Mouse (Mus musculus): ENCODE measurements around the gene Kif9.

Gene Kif9

GRCm38 (mm10) chr9:110529002-110529737, 52.4 kb downstream of the Kif9 start:
- DNase-seq = no peak

GRCm38 (mm10) chr9:110530650-110531049, 53.9 kb downstream of the Kif9 start:
- no peak for DNase-seq

DNA sequence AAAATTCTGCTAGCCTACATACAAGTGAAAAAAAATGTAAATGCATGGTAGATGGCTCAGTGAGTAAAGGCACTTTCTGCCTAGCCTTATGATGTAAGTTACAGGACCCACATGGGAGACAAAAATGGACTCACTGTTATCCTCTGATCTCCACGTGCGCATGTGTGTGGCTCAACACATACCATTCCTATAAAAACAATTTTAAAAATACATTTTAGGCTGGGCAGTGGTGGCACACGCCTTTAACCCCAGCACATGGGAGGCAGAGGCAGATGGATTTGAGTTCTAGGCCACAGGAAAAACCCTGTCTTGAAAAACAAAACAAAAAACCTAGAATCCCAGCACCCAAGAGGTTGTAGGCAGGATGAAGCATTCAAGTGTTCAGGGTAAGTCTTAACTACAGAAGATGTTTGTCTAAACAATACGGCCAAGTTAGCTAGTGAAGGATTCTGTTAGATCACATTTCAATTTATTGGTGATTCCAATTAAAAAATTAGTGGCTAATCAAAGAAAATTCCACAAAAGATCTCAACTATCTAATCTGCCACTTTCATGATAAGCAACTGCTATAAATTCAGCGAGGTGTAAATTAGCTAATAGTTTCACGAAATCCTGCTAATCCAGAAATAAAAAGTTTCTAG, 54.5 kb downstream of the Kif9 start:
- DNase-seq = no peak

DNA sequence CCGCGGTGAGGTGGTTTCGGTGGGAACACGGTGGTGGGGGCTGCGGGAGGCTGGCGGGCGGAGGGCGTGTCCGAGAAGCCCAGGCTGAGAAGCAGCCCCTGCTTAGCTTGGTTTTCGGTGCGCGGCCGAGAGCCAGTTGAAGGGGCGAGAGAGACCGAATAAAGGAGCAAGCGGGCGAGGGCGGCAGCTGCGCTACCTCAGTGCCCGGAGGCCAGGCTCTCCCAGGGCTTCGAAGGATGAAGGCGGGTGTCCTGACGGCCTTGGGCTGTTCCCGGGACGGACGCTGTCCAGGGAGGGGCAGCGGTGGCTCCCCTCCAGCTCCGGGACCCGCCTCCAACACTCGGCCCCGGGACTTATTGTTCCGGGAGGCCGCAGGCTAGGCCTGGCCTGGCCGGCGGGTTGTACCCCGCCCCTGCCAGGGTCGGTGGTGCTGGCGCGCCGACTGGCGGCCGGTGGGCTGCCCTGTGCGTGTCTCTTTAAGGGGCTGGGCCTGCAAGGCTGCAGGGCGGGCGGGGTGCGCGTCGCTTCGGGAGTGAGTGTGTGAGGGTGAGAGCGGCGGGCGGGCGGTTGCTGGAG, 55.2 kb downstream of the Kif9 start:
- peak; percentile 95 for DNase-seq

- DNase-seq = peak; percentile 52
Observed at GRCm38 (mm10) chr9:110532538-110533291, 56.0 kb downstream of the Kif9 start, which contains the start of gene Setd2. Setd2 (plus strand) TSS chr9:110532597.

DNA sequence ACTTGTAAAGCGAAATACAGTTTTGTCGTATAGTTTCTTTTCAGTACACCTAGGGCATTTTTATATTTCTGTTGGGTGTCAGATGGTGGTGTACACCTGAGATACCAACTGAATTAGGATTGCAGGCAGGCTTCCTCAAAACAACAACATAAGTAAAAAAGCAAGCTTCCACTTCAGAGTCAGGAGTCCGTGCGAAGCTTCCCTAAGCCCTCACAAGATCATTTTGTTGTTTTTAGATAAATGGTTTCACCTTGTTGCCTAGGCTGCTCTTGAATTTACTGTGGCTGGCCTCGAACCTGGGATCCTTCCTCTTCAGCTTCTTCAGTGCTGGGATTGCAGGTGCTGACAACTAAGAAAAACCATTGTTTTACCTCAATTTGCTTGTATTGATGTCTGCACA, 56.9 kb downstream of the Kif9 start:
- DNase-seq = no peak

GRCm38 (mm10) chr9:110535114-110535513, 58.4 kb downstream of the Kif9 start:
- DNase-seq = no peak

DNA sequence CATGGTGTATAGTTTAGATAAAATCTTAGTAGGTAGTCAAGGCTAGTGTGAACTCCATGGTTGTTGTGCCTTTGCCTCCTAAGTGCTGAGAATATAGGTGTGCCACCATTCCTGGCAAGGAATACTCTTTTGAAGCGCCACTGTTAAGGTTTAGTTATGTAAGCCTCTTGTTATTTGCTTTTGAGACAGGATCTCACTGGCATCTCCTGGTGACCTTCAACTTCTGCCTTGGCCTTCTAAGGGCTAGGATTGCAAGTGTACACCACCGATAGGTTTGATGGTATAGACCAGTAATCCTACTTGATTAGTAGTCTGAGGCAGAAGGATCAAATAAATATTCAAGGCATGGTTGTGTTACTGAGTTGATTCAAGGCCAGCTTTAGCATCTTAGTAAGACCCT, 59.9 kb downstream of the Kif9 start:
- no peak for DNase-seq

GRCm38 (mm10) chr9:110538511-110538910, 61.8 kb downstream of the Kif9 start:
- DNase-seq = no peak

DNA sequence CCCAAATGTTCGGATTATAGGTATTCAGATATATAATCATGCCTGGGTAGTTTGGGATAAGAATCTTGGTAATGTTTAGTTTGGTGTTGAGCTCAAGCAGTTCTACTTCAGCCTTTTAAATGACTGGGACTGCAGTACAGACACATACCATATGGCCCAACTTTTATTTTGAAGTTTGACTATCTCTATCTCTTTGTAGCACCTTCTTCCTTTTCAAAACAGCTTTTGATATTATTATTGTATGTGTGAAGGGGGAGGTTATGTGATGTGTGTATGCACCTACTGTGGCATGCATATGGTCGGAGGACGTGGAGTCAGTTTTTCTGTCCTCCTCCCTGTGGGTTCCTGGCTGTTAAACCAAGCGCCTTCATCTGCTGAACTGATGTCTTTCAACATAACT, 65.2 kb downstream of the Kif9 start:
- no peak for DNase-seq

- no peak for DNase-seq
Observed at GRCm38 (mm10) chr9:110548261-110548660, 71.5 kb downstream of the Kif9 start.

DNA sequence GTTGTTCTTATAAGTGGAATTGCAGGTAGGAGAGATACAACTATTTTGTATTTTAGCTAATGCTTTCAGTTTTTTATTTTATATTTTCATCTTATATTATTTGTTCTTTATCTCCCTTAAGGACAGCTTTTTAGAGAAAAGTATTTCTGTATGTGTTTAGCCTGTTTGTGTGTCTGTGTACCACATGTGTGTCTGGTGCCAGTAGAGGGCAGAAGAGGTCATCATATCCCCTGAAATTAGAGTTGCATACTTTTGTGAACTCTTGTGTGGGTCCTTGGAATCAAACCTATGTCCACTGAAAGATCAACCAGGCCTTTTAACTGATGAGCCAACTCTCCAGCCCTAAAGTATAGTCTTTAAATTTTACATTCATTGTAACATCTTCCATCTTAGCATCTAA, 91.6 kb downstream of the Kif9 start:
- no peak for DNase-seq

Measured in kidney, adult 11 months (tissue).